Mouse (Mus musculus) adrenal gland, postnatal 14 days (tissue): Measurements from ENCODE around the gene Gm28305. TPM values are rescaled to one million over a fixed set of nuclear protein-coding genes. Genes with fewer than 3 reads are reported as not detected.
A peak's percentile ranks its signal among the peaks of the same experiment; 100 is the strongest.

Source experiments
- DNase-seq: peaks from one replicate; pipeline ENCODE4 v3.0.0; 2021; ENCODE audit warnings: mixed read lengths
- total RNA-seq: library from RNA; stranded (reverse); gene quantifications from 2 replicates; pipeline ENCODE4 v1.2.3, GENCODE M21; 2021

Gm28305 gene
- total RNA-seq, 1 experiment from 2014 or later: not detected

- DNase-seq: no peak
These were observed 29.8 kb downstream of the Gm28305 start for GRCm38 (mm10) chr9:104070241-104070640.

- no peak for DNase-seq
These were observed 30.6 kb downstream of the Gm28305 start for GRCm38 (mm10) chr9:104070863-104071604.

- DNase-seq: no peak
These were observed 35.3 kb downstream of the Gm28305 start for GRCm38 (mm10) chr9:104075808-104076207.

- no peak for DNase-seq
These were observed 38.3 kb downstream of the Gm28305 start for GRCm38 (mm10) chr9:104078780-104079179.

- DNase-seq: peak; percentile 67
These were observed 38.9 kb downstream of the Gm28305 start for GRCm38 (mm10) chr9:104079379-104079778.

- DNase-seq: no peak
These were observed 39.6 kb downstream of the Gm28305 start for GRCm38 (mm10) chr9:104080038-104080437.

- peak; percentile 39 for DNase-seq
These were observed 45.4 kb downstream of the Gm28305 start for GRCm38 (mm10) chr9:104085730-104086429.

- no peak for DNase-seq
These were observed 48.1 kb downstream of the Gm28305 start for GRCm38 (mm10) chr9:104088555-104088954.

- DNase-seq: no peak
These were observed 52.5 kb downstream of the Gm28305 start for GRCm38 (mm10) chr9:104092945-104093344.

- no peak for DNase-seq
These were observed 57.8 kb downstream of the Gm28305 start for GRCm38 (mm10) chr9:104098256-104098655.

GRCm38 (mm10) chr9:104099060-104099459 is 58.6 kb downstream of the Gm28305 start:
- DNase-seq: no peak

- DNase-seq: no peak
These were observed 60.4 kb downstream of the Gm28305 start for GRCm38 (mm10) chr9:104100822-104101221.

- peak; percentile 73 for DNase-seq
These were observed 61.0 kb downstream of the Gm28305 start for GRCm38 (mm10) chr9:104101458-104101857.

GRCm38 (mm10) chr9:104102301-104102700 is 61.8 kb downstream of the Gm28305 start:
- no peak for DNase-seq

GRCm38 (mm10) chr9:104102901-104103300 is 62.4 kb downstream of the Gm28305 start:
- DNase-seq: no peak

GRCm38 (mm10) chr9:104104986-104105385 is 64.5 kb downstream of the Gm28305 start:
- no peak for DNase-seq

GRCm38 (mm10) chr9:104106930-104107329 is 66.5 kb downstream of the Gm28305 start:
- DNase-seq: no peak

- no peak for DNase-seq
These were observed 67.0 kb downstream of the Gm28305 start for GRCm38 (mm10) chr9:104107482-104107881.

- no peak for DNase-seq
These were observed 68.2 kb downstream of the Gm28305 start for GRCm38 (mm10) chr9:104108571-104109143.

- DNase-seq: no peak
These were observed 68.7 kb downstream of the Gm28305 start for GRCm38 (mm10) chr9:104109151-104109550.

- no peak for DNase-seq
These were observed 82.6 kb downstream of the Gm28305 start for GRCm38 (mm10) chr9:104123101-104123500.

- DNase-seq: peak; percentile 15
These were observed 83.2 kb downstream of the Gm28305 start for GRCm38 (mm10) chr9:104123622-104124021.
